Mouse (Mus musculus): ENCODE data around the gene Ankef1. TPM values are rescaled to one million over a fixed set of nuclear protein-coding genes. Genes with fewer than 3 reads are reported as not detected.

Ankef1 gene
- polyA plus RNA-seq, 1 experiment: 0.35 TPM

DNA sequence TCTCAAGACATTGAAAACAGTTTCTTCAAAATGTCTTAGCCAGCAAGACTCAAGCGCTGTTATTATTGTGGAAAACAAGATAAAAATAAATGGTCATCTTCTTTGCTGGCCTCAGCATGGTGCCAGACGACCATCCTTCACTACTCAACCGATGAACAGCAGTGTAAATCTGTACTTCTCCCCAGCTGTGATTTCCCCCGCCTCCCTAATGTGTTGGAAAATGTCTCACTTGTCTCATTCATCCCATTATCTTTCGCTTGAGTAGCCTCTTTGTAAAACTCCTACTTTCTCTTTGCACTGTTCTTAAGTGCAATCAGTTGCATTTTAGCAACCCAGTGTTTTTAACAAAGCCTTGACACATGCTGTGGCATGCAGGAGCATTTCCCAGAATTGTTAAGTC, 9.4 kb downstream of the Ankef1 start:
- H3K4me3 ChIP-seq (ENCODE audit: insufficient read depth, low read length): no peak overlapping the region
- H3K4me1 ChIP-seq (ENCODE audit: control insufficient read depth, insufficient read depth, low read length): no peaks in the 10 kb centered on the region; the same call in 1 of the 2 replicates
- H3K27ac ChIP-seq (ENCODE audit: insufficient read depth, low read length): no peak overlapping the region
- TF ChIP-seq POLR2A (IDR thresholded peaks at IDR 0.05; ENCODE audit: extremely low read depth, insufficient read depth, low read length) (no peak), CTCF (IDR thresholded peaks at IDR 0.05; ENCODE audit: extremely low read depth, insufficient read depth, low read length) (no peak)

DNA sequence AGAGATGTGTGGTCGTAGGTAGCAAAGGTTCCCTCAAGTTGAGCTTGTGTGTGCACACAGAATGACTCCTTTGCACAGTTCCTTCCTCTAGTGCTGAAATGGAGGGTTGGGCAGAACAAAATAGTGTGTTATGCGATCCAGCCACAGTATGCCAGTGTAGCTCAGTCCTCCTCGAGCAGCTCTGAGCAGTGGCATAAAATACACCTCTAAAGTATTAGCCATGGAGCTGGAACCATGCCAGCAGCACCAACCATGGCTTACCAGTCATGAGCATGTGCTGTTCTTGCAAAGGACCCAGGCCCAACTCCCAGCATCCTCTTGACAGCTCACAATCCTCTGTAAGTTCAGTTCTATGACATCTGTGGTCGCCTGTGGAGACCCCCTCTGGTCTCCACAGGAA, 10.0 kb downstream of the Ankef1 start:
- H3K4me3 ChIP-seq (ENCODE audit: insufficient read depth, low read length): no peak overlapping the region

DNA sequence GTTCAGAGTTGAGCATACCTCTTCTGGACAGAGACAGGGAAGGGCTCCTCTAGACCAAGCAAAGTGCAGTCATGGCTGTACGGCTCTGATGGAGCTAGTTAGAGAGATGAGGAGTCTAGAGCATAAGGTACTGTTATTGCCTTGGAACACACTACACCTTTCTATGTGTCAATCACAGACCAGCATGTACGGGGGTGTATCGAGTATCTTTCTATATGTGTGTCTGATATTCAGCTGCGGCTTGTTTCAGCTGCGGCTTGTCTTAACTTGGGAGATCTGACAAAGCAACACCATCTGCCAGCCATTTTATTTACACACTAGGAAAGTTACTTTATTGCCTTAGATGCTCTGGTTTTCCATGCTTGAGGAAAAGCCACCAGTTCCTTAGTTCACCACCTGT, 11.1 kb downstream of the Ankef1 start:
- TF ChIP-seq POLR2A (IDR thresholded peaks at IDR 0.05; ENCODE audit: extremely low read depth, insufficient read depth, low read length) (no peak), CTCF (IDR thresholded peaks at IDR 0.05; ENCODE audit: extremely low read depth, insufficient read depth, low read length) (no peak)
- H3K27ac ChIP-seq (ENCODE audit: insufficient read depth, low read length): no peak overlapping the region
- H3K4me3 ChIP-seq (ENCODE audit: insufficient read depth, low read length): no peak overlapping the region
- H3K4me1 ChIP-seq (ENCODE audit: control insufficient read depth, insufficient read depth, low read length): no peaks in the 10 kb centered on the region; the same call in 1 of the 2 replicates

More for the DNA sequence above, 10.0 kb downstream of the Ankef1 start:
- H3K4me1 ChIP-seq (ENCODE audit: control insufficient read depth, insufficient read depth, low read length): no peaks in the 10 kb centered on the region; the same call in 1 of the 2 replicates
- no peak overlapping the region for H3K27ac ChIP-seq (ENCODE audit: insufficient read depth, low read length)
- no peak for TF ChIP-seq POLR2A (IDR thresholded peaks at IDR 0.05; ENCODE audit: extremely low read depth, insufficient read depth, low read length)
- TF ChIP-seq CTCF (IDR thresholded peaks at IDR 0.05; ENCODE audit: extremely low read depth, insufficient read depth, low read length): no peak

DNA sequence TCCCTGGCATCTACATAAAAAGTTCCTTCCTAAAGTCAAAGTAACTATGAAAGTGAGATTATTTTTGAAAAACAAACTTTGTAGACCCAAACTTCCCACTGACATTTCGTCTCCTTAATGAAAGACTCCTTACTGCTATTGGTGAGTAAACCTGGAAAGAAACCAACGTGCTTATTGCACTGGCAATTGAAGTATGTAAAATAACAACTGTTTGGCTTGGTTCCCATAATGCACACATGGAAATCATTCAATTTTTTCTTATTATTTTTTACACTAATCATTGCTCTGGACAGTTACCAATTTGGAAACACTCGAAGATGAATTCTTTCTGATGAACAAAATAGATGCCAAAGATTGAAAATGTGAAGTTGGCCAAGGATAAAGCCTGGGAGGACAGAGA, 12.1 kb downstream of the Ankef1 start:
- Histone ChIP-seq H3K27ac (ENCODE audit: insufficient read depth, low read length) (no peak overlapping the region), H3K4me1 (ENCODE audit: control insufficient read depth, insufficient read depth, low read length) (no peaks in the 10 kb centered on the region; the same call in 1 of the 2 replicates), H3K4me3 (ENCODE audit: insufficient read depth, low read length) (no peak overlapping the region)
- TF ChIP-seq POLR2A (IDR thresholded peaks at IDR 0.05; ENCODE audit: extremely low read depth, insufficient read depth, low read length): no peak
- TF ChIP-seq CTCF (IDR thresholded peaks at IDR 0.05; ENCODE audit: extremely low read depth, insufficient read depth, low read length): no peak

DNA sequence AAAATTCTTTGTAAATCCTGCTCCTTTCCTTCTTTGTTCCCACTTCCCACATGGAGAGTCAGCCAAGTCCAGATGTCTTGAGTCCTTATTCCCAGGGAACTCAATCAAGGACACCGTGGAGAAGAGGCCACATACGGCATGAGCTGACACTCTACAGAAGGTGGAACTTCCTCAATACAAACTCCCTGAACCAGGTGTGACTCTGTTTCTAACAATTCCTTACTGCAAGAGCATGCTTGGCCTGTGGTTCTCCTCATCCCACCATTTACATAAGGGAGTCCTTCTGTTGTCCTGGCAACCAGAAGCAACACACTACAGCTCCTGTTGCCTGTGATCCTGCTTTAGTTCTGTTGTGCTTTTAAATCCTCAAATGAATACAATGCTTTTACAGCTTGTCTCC, 13.8 kb downstream of the Ankef1 start:
- H3K27ac ChIP-seq (ENCODE audit: insufficient read depth, low read length): no peak overlapping the region
- H3K4me3 ChIP-seq (ENCODE audit: insufficient read depth, low read length): no peak overlapping the region
- H3K4me1 ChIP-seq (ENCODE audit: control insufficient read depth, insufficient read depth, low read length): no peaks in the 10 kb centered on the region; the same call in 1 of the 2 replicates
- TF ChIP-seq CTCF (IDR thresholded peaks at IDR 0.05; ENCODE audit: extremely low read depth, insufficient read depth, low read length) (no peak), POLR2A (IDR thresholded peaks at IDR 0.05; ENCODE audit: extremely low read depth, insufficient read depth, low read length) (no peak)

DNA sequence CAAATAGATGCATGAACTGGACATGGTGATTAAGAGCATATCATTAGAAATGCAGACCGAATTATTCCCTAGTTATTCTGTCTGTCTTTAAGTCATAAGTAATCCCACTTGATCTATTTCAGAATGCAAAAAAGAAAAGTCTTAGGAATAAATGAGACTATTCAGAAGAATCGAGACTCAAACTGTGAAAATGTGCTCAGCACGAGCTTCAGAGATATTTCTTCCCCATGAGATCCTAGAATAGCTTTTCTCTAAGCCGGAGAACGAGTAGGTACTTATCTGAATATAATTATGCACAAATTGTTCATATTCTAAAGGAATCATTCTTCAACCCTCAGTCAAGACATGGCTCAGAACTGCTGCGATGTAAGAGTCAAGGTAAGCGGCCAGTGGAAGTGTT, 27.2 kb downstream of the Ankef1 start:
- Histone ChIP-seq H3K4me3 (ENCODE audit: insufficient read depth, low read length) (no peak overlapping the region), H3K4me1 (ENCODE audit: control insufficient read depth, insufficient read depth, low read length) (no peaks in the 10 kb centered on the region), H3K27ac (ENCODE audit: insufficient read depth, low read length) (no peak overlapping the region)
- TF ChIP-seq CTCF (IDR thresholded peaks at IDR 0.05; ENCODE audit: extremely low read depth, insufficient read depth, low read length) (no peak), POLR2A (IDR thresholded peaks at IDR 0.05; ENCODE audit: extremely low read depth, insufficient read depth, low read length) (no peak)

DNA sequence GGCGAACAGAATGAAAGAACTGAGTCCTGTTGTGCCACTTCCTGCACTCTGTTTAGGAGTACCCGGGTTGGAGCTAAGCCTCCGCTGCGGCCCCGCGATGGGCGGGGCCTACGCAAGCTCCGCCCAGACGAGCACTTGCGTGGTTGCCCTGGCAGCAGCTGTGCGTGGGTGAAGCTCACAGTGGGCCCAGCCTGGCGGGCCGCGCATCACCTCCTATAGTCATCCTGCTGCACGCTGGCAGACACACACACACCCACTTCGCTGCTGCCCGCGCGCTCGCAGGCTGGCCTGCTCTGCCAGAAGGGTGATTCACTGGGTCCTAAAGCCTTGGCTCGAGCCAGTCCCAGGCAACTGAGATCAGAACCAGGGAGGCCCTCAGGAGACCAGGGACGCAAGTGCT, 30.3 kb downstream of the Ankef1 start:
- no peak overlapping the region for H3K27ac ChIP-seq (ENCODE audit: insufficient read depth, low read length)
- H3K4me1 ChIP-seq (ENCODE audit: control insufficient read depth, insufficient read depth, low read length): no peaks in the 10 kb centered on the region
- TF ChIP-seq POLR2A (IDR thresholded peaks at IDR 0.05; ENCODE audit: extremely low read depth, insufficient read depth, low read length) (peak; percentile 43; the same call in 1 of the 2 replicates), CTCF (IDR thresholded peaks at IDR 0.05; ENCODE audit: extremely low read depth, insufficient read depth, low read length) (no peak)
- H3K4me3 ChIP-seq (ENCODE audit: insufficient read depth, low read length): peak overlapping the region; percentile 30

DNA sequence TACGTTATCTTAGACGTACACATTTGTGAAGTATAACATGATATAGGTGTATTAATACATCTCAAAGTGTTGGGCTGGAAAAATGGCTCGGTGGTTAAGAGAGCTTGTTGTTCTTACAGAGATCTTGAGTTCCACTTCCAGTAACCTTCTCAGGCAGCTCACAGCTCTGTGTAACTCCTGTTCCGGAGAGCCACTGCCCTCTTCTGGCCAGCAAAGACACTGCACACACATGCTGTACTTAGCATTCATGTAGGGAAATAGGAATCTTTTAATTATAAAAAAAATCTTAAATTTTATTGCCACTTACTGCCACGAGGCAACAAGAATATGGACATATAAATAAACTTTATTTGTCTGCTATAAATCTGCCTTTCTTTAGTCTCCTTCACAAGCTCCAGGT, 56.3 kb downstream of the Ankef1 start:
- TF ChIP-seq CTCF (IDR thresholded peaks at IDR 0.05; ENCODE audit: extremely low read depth, insufficient read depth, low read length) (0 out of 2 replicates have a peak, but pooled peaks have one; percentile 10), POLR2A (IDR thresholded peaks at IDR 0.05; ENCODE audit: extremely low read depth, insufficient read depth, low read length) (no peak)
- Histone ChIP-seq H3K4me3 (ENCODE audit: insufficient read depth, low read length) (no peak overlapping the region), H3K27ac (ENCODE audit: insufficient read depth, low read length) (no peak overlapping the region), H3K4me1 (ENCODE audit: control insufficient read depth, insufficient read depth, low read length) (no peaks in the 10 kb centered on the region)

DNA sequence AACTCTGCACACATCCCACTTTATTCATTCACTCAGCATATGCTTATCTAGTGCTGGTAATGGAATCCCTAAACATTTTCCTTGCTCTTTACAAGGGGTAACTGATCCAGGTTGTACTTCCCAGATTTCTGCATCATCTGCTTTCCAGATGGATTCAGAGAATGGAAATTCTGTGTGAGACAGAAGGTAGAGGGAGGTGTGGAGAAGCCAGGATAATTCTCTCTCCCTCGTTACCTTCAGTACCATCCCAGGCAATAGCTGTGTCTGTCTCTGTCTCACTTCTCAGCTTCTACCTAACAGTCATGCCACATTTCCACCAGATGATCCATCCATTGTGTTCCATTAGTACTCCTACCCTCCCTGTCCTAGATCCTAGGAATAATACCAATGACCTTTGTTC, 60.6 kb downstream of the Ankef1 start:
- H3K4me3 ChIP-seq (ENCODE audit: insufficient read depth, low read length): no peak overlapping the region
- TF ChIP-seq CTCF (IDR thresholded peaks at IDR 0.05; ENCODE audit: extremely low read depth, insufficient read depth, low read length) (no peak), POLR2A (IDR thresholded peaks at IDR 0.05; ENCODE audit: extremely low read depth, insufficient read depth, low read length) (no peak)
- no peaks in the 10 kb centered on the region for H3K4me1 ChIP-seq (ENCODE audit: control insufficient read depth, insufficient read depth, low read length)
- no peak overlapping the region for H3K27ac ChIP-seq (ENCODE audit: insufficient read depth, low read length)

DNA sequence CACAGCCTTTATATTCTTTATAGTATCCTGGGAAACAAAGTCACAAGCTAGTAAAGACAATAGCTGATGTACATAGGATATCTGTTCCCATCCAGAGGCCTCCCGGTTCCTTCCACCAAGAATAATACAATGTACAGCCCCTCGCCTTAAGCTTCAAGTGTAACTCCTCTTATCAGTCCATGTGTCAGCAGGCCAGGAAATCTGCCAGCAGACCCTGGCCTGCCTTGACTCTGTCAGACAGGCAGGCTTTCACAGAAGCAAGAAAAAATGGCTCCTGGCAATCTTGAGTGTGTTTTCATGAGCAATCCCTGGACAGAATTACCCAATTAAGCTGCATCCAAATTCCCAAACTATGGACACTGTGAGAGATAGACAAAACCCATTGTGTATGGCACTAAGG, 69.1 kb downstream of the Ankef1 start:
- H3K4me3 ChIP-seq (ENCODE audit: insufficient read depth, low read length): no peak overlapping the region
- H3K27ac ChIP-seq (ENCODE audit: insufficient read depth, low read length): no peak overlapping the region
- TF ChIP-seq POLR2A (IDR thresholded peaks at IDR 0.05; ENCODE audit: extremely low read depth, insufficient read depth, low read length) (no peak), CTCF (IDR thresholded peaks at IDR 0.05; ENCODE audit: extremely low read depth, insufficient read depth, low read length) (no peak)
- H3K4me1 ChIP-seq (ENCODE audit: control insufficient read depth, insufficient read depth, low read length): no peaks in the 10 kb centered on the region
